ENCODE assay signal across 9 mouse cellular contexts in the genomic region with DNA sequence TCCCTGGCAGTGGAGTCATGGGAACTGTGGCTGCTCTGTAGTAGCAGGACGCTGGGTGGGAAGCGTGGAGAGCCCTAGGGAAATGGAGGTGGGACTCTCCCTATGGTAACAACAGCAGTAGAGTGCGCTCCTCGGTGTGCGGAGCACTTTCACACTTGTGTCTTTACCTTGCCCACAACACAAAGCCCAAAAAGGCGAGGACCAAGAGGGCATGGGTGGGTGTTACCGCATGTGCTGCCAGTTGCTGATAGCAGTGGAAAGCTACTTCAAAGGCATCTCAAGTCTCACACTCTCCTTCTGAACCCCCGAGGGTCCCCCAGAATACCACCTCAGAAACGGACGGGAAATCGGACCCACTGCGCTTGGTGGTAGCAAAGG. TPM values are rescaled to one million over a fixed set of nuclear protein-coding genes. Genes with fewer than 3 reads are reported as not detected.
DNase-seq lines count a peak whose midpoint lies in the region; ATAC-seq and TF ChIP-seq lines count a peak whose summit lies in the region.
"Had no signal": no experiment of that assay in that cellular context is flagged by ENCODE, and none has a peak within 500 bp of the region (broad histone marks: within the 10 kb centered on the region; RNA-seq: fewer than 3 reads in every experiment).

No protein-coding gene starts in this region.

- TF ChIP-seq CTCF in intestine, postnatal 0 days (IDR thresholded peaks at IDR 0.05; ENCODE audit: low read depth) = no peak
- no peak for TF ChIP-seq CTCF in stomach, postnatal 0 days (IDR thresholded peaks at IDR 0.05; ENCODE audit: low read depth)

- no peak for TF ChIP-seq EP300 in stomach, postnatal 0 days (optimal IDR thresholded peaks at IDR 0.05)

- 0 out of 2 replicates have a peak overlapping the region, but pooled peaks have one; percentile 54 for H3K9ac ChIP-seq in heart, embryonic 12.5 days
- H3K9ac ChIP-seq in neural tube, embryonic 12.5 days = no peak overlapping the region
- no peak overlapping the region for H3K9ac ChIP-seq in neural tube, embryonic 15.5 days (replicated peaks)
- no peak overlapping the region for H3K9ac ChIP-seq in intestine, postnatal 0 days (ENCODE audit: low read depth, low read length)
- H3K9ac ChIP-seq in stomach, postnatal 0 days (ENCODE audit: low read length) = no peak overlapping the region

- no peaks in the 10 kb centered on the region for H3K27me3 ChIP-seq in heart, embryonic 12.5 days (replicated peaks)
- H3K27me3 ChIP-seq in neural tube, embryonic 12.5 days (replicated peaks) = 0 out of 2 replicates have a peak, but pooled peaks cover 3% of the 10 kb centered on the region
- H3K27me3 ChIP-seq in neural tube, embryonic 15.5 days (replicated peaks) = no peaks in the 10 kb centered on the region
- no peaks in the 10 kb centered on the region for H3K27me3 ChIP-seq in intestine, postnatal 0 days (replicated peaks; ENCODE audit: control insufficient read depth, insufficient read depth, low read length)
- H3K27me3 ChIP-seq in stomach, postnatal 0 days (ENCODE audit: control insufficient read depth, insufficient read depth, low read length) = no peaks in the 10 kb centered on the region

- H3K4me2 ChIP-seq in heart, embryonic 12.5 days = peak overlapping the region; percentile 60
- H3K4me2 ChIP-seq in neural tube, embryonic 12.5 days (replicated peaks) = peak overlapping the region; percentile 48
- no peak overlapping the region for H3K4me2 ChIP-seq in neural tube, embryonic 15.5 days
- H3K4me2 ChIP-seq in intestine, postnatal 0 days (replicated peaks; ENCODE audit: low read depth) = peak overlapping the region; percentile 37; the same call in 1 of the 2 replicates
- H3K4me2 ChIP-seq in stomach, postnatal 0 days (replicated peaks; ENCODE audit: low read depth) = 0 out of 2 replicates have a peak overlapping the region, but pooled peaks have one; percentile 23

- H3K9me3 ChIP-seq in heart, embryonic 12.5 days (replicated peaks) = no peaks in the 10 kb centered on the region
- H3K9me3 ChIP-seq in neural tube, embryonic 12.5 days = no peaks in the 10 kb centered on the region
- no peaks in the 10 kb centered on the region for H3K9me3 ChIP-seq in neural tube, embryonic 15.5 days (replicated peaks)
- no peaks in the 10 kb centered on the region for H3K9me3 ChIP-seq in intestine, postnatal 0 days (ENCODE audit: control insufficient read depth)
- no peaks in the 10 kb centered on the region for H3K9me3 ChIP-seq in stomach, postnatal 0 days (ENCODE audit: control insufficient read depth, low read length)

- no peak for DNase-seq in heart, postnatal 4 days
- no peak for DNase-seq in stomach, postnatal 0 days (ENCODE audit: low spot score)
- no peak for DNase-seq in spleen, postnatal 10 days (ENCODE audit: low spot score in 2 of 2)
- no peak for DNase-seq in layer of hippocampus, postnatal 14 days (ENCODE audit: low spot score in 2 of 2)
- DNase-seq: cerebellum, adult 8-10 months had no signal

- WGBS in heart, embryonic 12.5 days = 21% methylated on average over 12 of the region's 12 CpGs
- WGBS in neural tube, embryonic 12.5 days = 38% methylated on average over 12 of the region's 12 CpGs
- WGBS in neural tube, embryonic 15.5 days = 41% methylated on average over 12 of the region's 12 CpGs
- 45% methylated on average over 12 of the region's 12 CpGs for WGBS in intestine, postnatal 0 days
- WGBS in stomach, postnatal 0 days = 47% methylated on average over 12 of the region's 12 CpGs

- ATAC-seq in heart, embryonic 12.5 days (ENCODE audit: insufficient number of reproducible peaks, low FRiP score) = no peak
- no peak for ATAC-seq in neural tube, embryonic 12.5 days (ENCODE audit: low FRiP score, low read depth)
- ATAC-seq in neural tube, embryonic 15.5 days (ENCODE audit: low FRiP score) = no peak
- ATAC-seq in intestine, postnatal 0 days = no peak
- ATAC-seq in stomach, postnatal 0 days (ENCODE audit: low FRiP score, low TSS enrichment) = no peak

- H3K4me1 ChIP-seq in heart, embryonic 12.5 days (replicated peaks) = peaks cover 64% of the 10 kb centered on the region
- H3K4me1 ChIP-seq in neural tube, embryonic 12.5 days = peaks cover 35% of the 10 kb centered on the region
- H3K4me1 ChIP-seq in neural tube, embryonic 15.5 days = peaks cover 31% of the 10 kb centered on the region
- H3K4me1 ChIP-seq in intestine, postnatal 0 days (replicated peaks; ENCODE audit: control insufficient read depth, insufficient read depth, low read length) = peaks cover 7% of the 10 kb centered on the region; the same call in 1 of the 2 replicates
- H3K4me1 ChIP-seq in stomach, postnatal 0 days (replicated peaks; ENCODE audit: control insufficient read depth, insufficient read depth) = peaks cover 3% of the 10 kb centered on the region; the same call in 1 of the 2 replicates

- H3K4me3 ChIP-seq in heart, embryonic 12.5 days = peak overlapping the region; percentile 23
- no peak overlapping the region for H3K4me3 ChIP-seq in neural tube, embryonic 12.5 days
- H3K4me3 ChIP-seq in neural tube, embryonic 15.5 days (replicated peaks) = no peak overlapping the region
- no peak overlapping the region for H3K4me3 ChIP-seq in intestine, postnatal 0 days (ENCODE audit: low read depth, low read length)
- H3K4me3 ChIP-seq in stomach, postnatal 0 days (ENCODE audit: low read depth, low read length) = no peak overlapping the region

- H3K27ac ChIP-seq in heart, embryonic 12.5 days (ENCODE audit: poor library complexity, severe bottlenecking) = peak overlapping the region; percentile 77; the same call in 1 of the 2 replicates
- no peak overlapping the region for H3K27ac ChIP-seq in neural tube, embryonic 12.5 days
- H3K27ac ChIP-seq in neural tube, embryonic 15.5 days (replicated peaks) = no peak overlapping the region
- H3K27ac ChIP-seq in intestine, postnatal 0 days (ENCODE audit: low read depth, low read length) = no peak overlapping the region
- H3K27ac ChIP-seq in stomach, postnatal 0 days (replicated peaks) = no peak overlapping the region

- H3K36me3 ChIP-seq in heart, embryonic 12.5 days = no peaks in the 10 kb centered on the region
- no peaks in the 10 kb centered on the region for H3K36me3 ChIP-seq in neural tube, embryonic 12.5 days
- no peaks in the 10 kb centered on the region for H3K36me3 ChIP-seq in neural tube, embryonic 15.5 days
- H3K36me3 ChIP-seq in intestine, postnatal 0 days (ENCODE audit: control insufficient read depth, insufficient read depth) = no peaks in the 10 kb centered on the region
- H3K36me3 ChIP-seq in stomach, postnatal 0 days (ENCODE audit: control insufficient read depth, insufficient read depth, low read length) = no peaks in the 10 kb centered on the region

RNA-seq across cellular contexts. Expression of a gene that starts 23.4 kb away (rescaled TPM):
- polyA plus RNA-seq in heart, embryonic 12.5 days (2016; fragmentation: Nextera tagmentation; extraction: Ambion mirVana) = 0.08 TPM in 1 of 2 replicates, not detected in the other
- total RNA-seq in heart, postnatal 4 days (2021) = under 1 TPM; 0.56 to 0.67 TPM
- 0.19 and 0.23 TPM in 2 replicates for polyA plus RNA-seq in neural tube, embryonic 12.5 days (2016; fragmentation: Nextera tagmentation; extraction: Ambion mirVana)
- polyA plus RNA-seq in neural tube, embryonic 15.5 days (2015; fragmentation: Nextera tagmentation; extraction: Ambion mirVana) = 0.52 TPM in 1 of 2 replicates, not detected in the other
- polyA plus RNA-seq in intestine, postnatal 0 days (2015; fragmentation: Nextera tagmentation; extraction: Ambion mirVana) = 0.14 TPM in 1 of 2 replicates, not detected in the other
- polyA plus RNA-seq in stomach, postnatal 0 days (2015; fragmentation: Nextera tagmentation; extraction: Ambion mirVana) = 0.05 and 0.07 TPM in 2 replicates
- total RNA-seq in layer of hippocampus, postnatal 14 days (2021) = not detected

RNA-seq across cellular contexts. Expression of a gene that starts 42.3 kb away (rescaled TPM):
- polyA plus RNA-seq in heart, embryonic 12.5 days (2016; fragmentation: Nextera tagmentation; extraction: Ambion mirVana) = 0.05 and 0.11 TPM in 2 replicates
- total RNA-seq in heart, postnatal 4 days (2021) = under 1 TPM in 1 of 2 experiments, not detected in 1; 0.14 TPM
- 0.22 and 0.41 TPM in 2 replicates for polyA plus RNA-seq in neural tube, embryonic 12.5 days (2016; fragmentation: Nextera tagmentation; extraction: Ambion mirVana)
- polyA plus RNA-seq in neural tube, embryonic 15.5 days (2015; fragmentation: Nextera tagmentation; extraction: Ambion mirVana) = 0.09 and 0.22 TPM in 2 replicates
- 0.39 and 0.53 TPM in 2 replicates for polyA plus RNA-seq in intestine, postnatal 0 days (2015; fragmentation: Nextera tagmentation; extraction: Ambion mirVana)
- 0.82 and 1.1 TPM in 2 replicates for polyA plus RNA-seq in stomach, postnatal 0 days (2015; fragmentation: Nextera tagmentation; extraction: Ambion mirVana)
- under 1 TPM; 0.09 to 0.21 TPM for total RNA-seq in layer of hippocampus, postnatal 14 days (2021)
